Comparison of ENCODE assay signal across 9 mouse cellular contexts in the genomic region with DNA sequence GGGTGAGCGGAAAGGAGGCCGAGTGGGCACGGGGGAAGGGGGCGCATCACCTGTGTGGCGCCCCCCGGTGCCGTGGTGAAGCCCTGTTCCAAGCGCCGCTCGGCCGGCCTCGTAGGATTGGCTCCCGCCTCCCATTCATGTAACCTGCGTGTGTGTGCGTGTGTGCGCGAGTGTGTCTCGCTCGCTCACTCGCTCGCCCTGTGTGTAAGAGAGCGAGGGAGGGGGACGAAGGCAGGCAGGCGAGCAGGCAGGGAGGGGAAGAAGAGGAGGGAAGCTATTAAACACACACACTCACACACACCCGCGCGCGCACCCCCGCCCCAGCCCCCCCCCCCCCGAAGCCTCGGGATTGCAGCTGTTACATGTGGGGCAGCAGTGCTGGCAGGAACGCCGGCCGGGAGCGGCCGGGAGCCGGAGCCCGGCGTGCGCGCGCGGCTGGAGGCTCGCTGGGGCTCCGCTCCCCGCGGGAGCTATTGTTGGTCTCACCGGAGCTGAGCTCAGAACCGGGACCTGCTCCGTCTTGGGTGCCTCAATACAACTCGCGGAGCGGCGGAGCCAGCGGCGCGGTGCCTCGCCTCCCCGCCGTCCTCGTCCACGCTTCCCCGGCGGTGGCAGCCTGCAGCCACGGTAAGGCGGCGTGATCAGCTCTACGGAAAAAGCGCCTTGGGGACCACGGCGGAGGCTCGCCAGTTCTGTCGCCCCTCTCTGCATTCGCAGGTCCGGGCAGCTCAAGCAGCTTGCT. TPM values are rescaled to one million over a fixed set of nuclear protein-coding genes. Genes with fewer than 3 reads are reported as not detected.
DNase-seq lines count a peak whose midpoint lies in the region; ATAC-seq and TF ChIP-seq lines count a peak whose summit lies in the region.
"Had no signal": no experiment of that assay in that cellular context is flagged by ENCODE, and none has a peak within 500 bp of the region (broad histone marks: within the 10 kb centered on the region; RNA-seq: fewer than 3 reads in every experiment).

No protein-coding gene starts in this region.

- 2% methylated on average over 63 of the region's 75 CpGs for WGBS in lung, adult 2 months
- 1% methylated on average over 70 of the region's 75 CpGs for WGBS in heart, embryonic 11.5 days (ENCODE audit: insufficient replicate concordance)
- WGBS in kidney, embryonic 15.5 days, result under 1% methylated on average over 71 of the region's 75 CpGs
- 1% methylated on average over 73 of the region's 75 CpGs for WGBS in liver, embryonic 11.5 days
- 1% methylated on average over 41 of the region's 75 CpGs for WGBS in neural tube, embryonic 14.5 days

- no peaks in the 10 kb centered on the region for H3K36me3 ChIP-seq in heart, embryonic 11.5 days (ENCODE audit: control insufficient read depth, insufficient read depth, low read length)
- no peaks in the 10 kb centered on the region for H3K36me3 ChIP-seq in kidney, embryonic 15.5 days
- H3K36me3 ChIP-seq in liver, embryonic 11.5 days (ENCODE audit: control insufficient read depth, insufficient read depth, low read length), result no peaks in the 10 kb centered on the region
- no peaks in the 10 kb centered on the region for H3K36me3 ChIP-seq in neural tube, embryonic 14.5 days (ENCODE audit: control insufficient read depth, insufficient read depth, low read length)
- H3K36me3 ChIP-seq: G1E had no signal

- DNase-seq in lung, adult 2 months, result peak; percentile 35
- no peak for DNase-seq in lung, postnatal 25 days (ENCODE audit: low spot score)
- peak; percentile 13 to 17 for DNase-seq in cerebellum, postnatal 36 days
- peak; percentile 68 for DNase-seq in liver, embryonic 11.5 days (ENCODE audit: low spot score)

- H3K9ac ChIP-seq in heart, embryonic 11.5 days (ENCODE audit: low read depth, low read length), result peak overlapping the region; percentile 74
- peak overlapping the region; percentile 74 for H3K9ac ChIP-seq in kidney, embryonic 15.5 days
- peak overlapping the region; percentile 57 for H3K9ac ChIP-seq in liver, embryonic 11.5 days (ENCODE audit: low read depth, low read length)
- H3K9ac ChIP-seq in neural tube, embryonic 14.5 days (replicated peaks; ENCODE audit: low read depth, low read length), result peak overlapping the region; percentile 96

- TF ChIP-seq CTCF in lung, adult 2 months (IDR thresholded peaks at IDR 0.05; ENCODE audit: insufficient read depth, low read length), result no peak

- H3K4me3 ChIP-seq in lung, adult 2 months (replicated peaks; ENCODE audit: extremely low read depth, low read depth, low read length), result peak overlapping the region; percentile 45
- H3K4me3 ChIP-seq in heart, embryonic 11.5 days (ENCODE audit: low read depth, low read length), result peak overlapping the region; percentile 66
- H3K4me3 ChIP-seq in kidney, embryonic 15.5 days (replicated peaks), result peak overlapping the region; percentile 66
- peak overlapping the region; percentile 48 for H3K4me3 ChIP-seq in liver, embryonic 11.5 days (ENCODE audit: low read depth, low read length)
- H3K4me3 ChIP-seq in neural tube, embryonic 14.5 days (ENCODE audit: low read depth, low read length), result peak overlapping the region; percentile 86

- peak; percentile 35; the same call in 1 of the 2 replicates for ATAC-seq in heart, embryonic 11.5 days (replicated peaks; ENCODE audit: insufficient number of reproducible peaks, low FRiP score, low TSS enrichment)
- ATAC-seq in kidney, embryonic 15.5 days (replicated peaks; ENCODE audit: low FRiP score), result peak; percentile 52
- peak; percentile 35 for ATAC-seq in liver, embryonic 11.5 days (replicated peaks; ENCODE audit: low FRiP score)
- peak; percentile 73 for ATAC-seq in neural tube, embryonic 14.5 days (ENCODE audit: low read depth)
- no peak for ATAC-seq in erythroid progenitor cell, adult 5-6 weeks (replicated peaks; ENCODE audit: low FRiP score, poor library complexity, severe bottlenecking)

- H3K4me1 ChIP-seq in lung, adult 2 months (ENCODE audit: control insufficient read depth, insufficient read depth, low read length), result peaks cover 14% of the 10 kb centered on the region
- H3K4me1 ChIP-seq in heart, embryonic 11.5 days (ENCODE audit: control insufficient read depth, insufficient read depth, low read length), result 0 out of 2 replicates have a peak, but pooled peaks cover 9% of the 10 kb centered on the region
- peaks cover 32% of the 10 kb centered on the region for H3K4me1 ChIP-seq in kidney, embryonic 15.5 days
- peaks cover 7% of the 10 kb centered on the region for H3K4me1 ChIP-seq in liver, embryonic 11.5 days (replicated peaks; ENCODE audit: control insufficient read depth, insufficient read depth, low read length)
- H3K4me1 ChIP-seq in neural tube, embryonic 14.5 days (ENCODE audit: control insufficient read depth, insufficient read depth, low read length), result peaks cover 5% of the 10 kb centered on the region; the same call in 1 of the 2 replicates

- peaks cover 35% of the 10 kb centered on the region for H3K27me3 ChIP-seq in heart, embryonic 11.5 days (ENCODE audit: control insufficient read depth, insufficient read depth, low read length)
- peaks cover 22% of the 10 kb centered on the region; the same call in 1 of the 2 replicates for H3K27me3 ChIP-seq in kidney, embryonic 15.5 days
- peaks cover 72% of the 10 kb centered on the region for H3K27me3 ChIP-seq in liver, embryonic 11.5 days (replicated peaks; ENCODE audit: control insufficient read depth, insufficient read depth, low read length)
- no peaks in the 10 kb centered on the region for H3K27me3 ChIP-seq in neural tube, embryonic 14.5 days (ENCODE audit: control insufficient read depth, insufficient read depth, low read length)

- H3K9me3 ChIP-seq in heart, embryonic 11.5 days (replicated peaks; ENCODE audit: control insufficient read depth, low read length), result no peaks in the 10 kb centered on the region
- H3K9me3 ChIP-seq in kidney, embryonic 15.5 days (replicated peaks), result no peaks in the 10 kb centered on the region
- H3K9me3 ChIP-seq in liver, embryonic 11.5 days (ENCODE audit: control insufficient read depth, low read length), result no peaks in the 10 kb centered on the region
- H3K9me3 ChIP-seq in neural tube, embryonic 14.5 days (ENCODE audit: control insufficient read depth, low read length), result no peaks in the 10 kb centered on the region

- TF ChIP-seq POLR2A in lung, adult 2 months (IDR thresholded peaks at IDR 0.05; ENCODE audit: borderline replicate concordance, extremely low read depth, low read depth, low read length), result no peak

- H3K4me2 ChIP-seq in heart, embryonic 11.5 days, result peak overlapping the region; percentile 77
- peak overlapping the region; percentile 95 for H3K4me2 ChIP-seq in kidney, embryonic 15.5 days
- peak overlapping the region; percentile 67 for H3K4me2 ChIP-seq in liver, embryonic 11.5 days
- peak overlapping the region; percentile 98 for H3K4me2 ChIP-seq in neural tube, embryonic 14.5 days (ENCODE audit: low read depth, low read length)

- no peak overlapping the region for H3K27ac ChIP-seq in heart, embryonic 11.5 days (ENCODE audit: low read depth, low read length)
- H3K27ac ChIP-seq in kidney, embryonic 15.5 days, result peak overlapping the region; percentile 70
- no peak overlapping the region for H3K27ac ChIP-seq in liver, embryonic 11.5 days (ENCODE audit: low read depth, low read length)
- H3K27ac ChIP-seq in neural tube, embryonic 14.5 days (ENCODE audit: low read depth, low read length), result peak overlapping the region; percentile 95

RNA-seq across cellular contexts. Expression of a gene that starts 38.9 kb away (rescaled TPM):
- polyA plus RNA-seq in lung, adult 2 months (2012; rRNA removed), result 0.98 and 1.3 TPM in 2 replicates
- 9.4 and 11.4 TPM in 2 replicates for polyA plus RNA-seq in heart, embryonic 11.5 days (2014; fragmentation: Nextera tagmentation; extraction: Ambion mirVana)
- polyA plus RNA-seq in kidney, embryonic 15.5 days (2015; fragmentation: Nextera tagmentation; extraction: Ambion mirVana), result 36.4 and 42.7 TPM in 2 replicates
- polyA plus RNA-seq in liver, embryonic 11.5 days (2014; fragmentation: Nextera tagmentation; extraction: Ambion mirVana), result 6.9 and 7.3 TPM in 2 replicates
- 50.0 and 54.8 TPM in 2 replicates for polyA plus RNA-seq in neural tube, embryonic 14.5 days (2014; fragmentation: Nextera tagmentation; extraction: Ambion mirVana)
- 1.7 and 5.8 TPM in 2 replicates for total RNA-seq in erythroid progenitor cell, adult 5-6 weeks (2015; ENCODE audit: low replicate concordance)
- 0.23 and 3.5 TPM in 2 replicates for total RNA-seq in erythroid progenitor cell, adult 5-6 weeks (2017; ENCODE audit: low replicate concordance)

Comparison
In these comparisons a context has a peak if more than half of its experiments do, and no peak if none do; other contexts are left out.
1. H3K27ac ChIP-seq: peak in kidney, embryonic 15.5 days (single experiment) and neural tube, embryonic 14.5 days (single experiment); none in heart, embryonic 11.5 days (single experiment) and liver, embryonic 11.5 days (single experiment).
2. Peak in every context shown above with its lines, with median percentiles within 50 percentile points of each other: H3K4me3 ChIP-seq, H3K4me2 ChIP-seq and H3K9ac ChIP-seq.